In genomic region chr4:40676338-40676737, GRCm38 (mm10) we compare ENCODE assay signal across 10 mouse cellular contexts. TPM values are rescaled to one million over a fixed set of nuclear protein-coding genes. Genes with fewer than 3 reads are reported as not detected.
DNase-seq lines count a peak whose midpoint lies in the region; ATAC-seq and TF ChIP-seq lines count a peak whose summit lies in the region.
"Had no signal": no experiment of that assay in that cellular context is flagged by ENCODE, and none has a peak within 500 bp of the region (broad histone marks: within the 10 kb centered on the region; RNA-seq: fewer than 3 reads in every experiment).

No protein-coding gene starts in this region.

- 17% methylated on average over 14 of the region's 14 CpGs for WGBS in hindbrain, embryonic 14.5 days
- 23% methylated on average over 14 of the region's 14 CpGs for WGBS in midbrain, embryonic 10.5 days

- H3K9ac ChIP-seq in hindbrain, embryonic 14.5 days, result no peak overlapping the region

- H3K27me3 ChIP-seq in E14TG2a.4 (ENCODE audit: insufficient read depth, low read length), result 0 out of 2 replicates have a peak, but pooled peaks cover 2% of the 10 kb centered on the region
- H3K27me3 ChIP-seq in hindbrain, embryonic 14.5 days (ENCODE audit: control insufficient read depth, insufficient read depth, low read length), result no peaks in the 10 kb centered on the region
- no peaks in the 10 kb centered on the region for H3K27me3 ChIP-seq in midbrain, embryonic 10.5 days (ENCODE audit: low read depth, poor library complexity, severe bottlenecking)
- H3K27me3 ChIP-seq: Patski had no signal

- H3K4me3 ChIP-seq in E14TG2a.4 (replicated peaks; ENCODE audit: low read length), result peak overlapping the region; percentile 76
- H3K4me3 ChIP-seq in hindbrain, embryonic 14.5 days (replicated peaks; ENCODE audit: low read length), result no peak overlapping the region
- 0 out of 2 replicates have a peak overlapping the region, but pooled peaks have one; percentile 9 for H3K4me3 ChIP-seq in midbrain, embryonic 10.5 days

- H3K4me2 ChIP-seq in hindbrain, embryonic 14.5 days (replicated peaks), result peak overlapping the region; percentile 41

- H3K36me3 ChIP-seq in E14TG2a.4 (ENCODE audit: insufficient read depth, low read length), result no peaks in the 10 kb centered on the region
- no peaks in the 10 kb centered on the region for H3K36me3 ChIP-seq in hindbrain, embryonic 14.5 days (replicated peaks; ENCODE audit: control insufficient read depth, insufficient read depth)
- no peaks in the 10 kb centered on the region for H3K36me3 ChIP-seq in midbrain, embryonic 10.5 days

- peak; percentile 23 for DNase-seq in ES-CJ7 (ENCODE audit: low read depth, low spot score)
- DNase-seq in hindbrain, embryonic 14.5 days (ENCODE audit: low spot score), result no peak
- DNase-seq in midbrain, embryonic 10.5 days (ENCODE audit: low spot score), result no peak
- no peak for DNase-seq in layer of hippocampus, postnatal 14 days (ENCODE audit: low spot score in 2 of 2)
- no peak for DNase-seq in layer of hippocampus, adult 9-11 months
- no peak for DNase-seq in ovary, postnatal 36 days (ENCODE audit: low spot score)
- DNase-seq: thymus, postnatal 25 days had no signal

- no peak for TF ChIP-seq CTCF in E14TG2a.4 (conservative IDR thresholded peaks at IDR 0.05; ENCODE audit: low read length)

- no peak overlapping the region for H3K27ac ChIP-seq in hindbrain, embryonic 14.5 days
- H3K27ac ChIP-seq in midbrain, embryonic 10.5 days (replicated peaks), result peak overlapping the region; percentile 33; the same call in 1 of the 2 replicates
- H3K27ac ChIP-seq: macrophage had no signal

- ATAC-seq in hindbrain, embryonic 14.5 days (ENCODE audit: low FRiP score), result 0 out of 2 replicates have a peak, but pooled peaks have one; percentile 10
- ATAC-seq: Patski had no signal

- peaks cover 9% of the 10 kb centered on the region; the same call in 1 of the 2 replicates for H3K9me3 ChIP-seq in E14TG2a.4 (ENCODE audit: low read length)
- H3K9me3 ChIP-seq in hindbrain, embryonic 14.5 days (ENCODE audit: control insufficient read depth, low read length), result no peaks in the 10 kb centered on the region
- H3K9me3 ChIP-seq in midbrain, embryonic 10.5 days (replicated peaks), result no peaks in the 10 kb centered on the region

- peaks cover 10% of the 10 kb centered on the region for H3K4me1 ChIP-seq in E14TG2a.4 (replicated peaks; ENCODE audit: low read depth, low read length)
- peaks cover 5% of the 10 kb centered on the region; the same call in 1 of the 2 replicates for H3K4me1 ChIP-seq in hindbrain, embryonic 14.5 days (replicated peaks; ENCODE audit: control insufficient read depth, insufficient read depth, low read length)
- H3K4me1 ChIP-seq in midbrain, embryonic 10.5 days, result peaks cover 13% of the 10 kb centered on the region

RNA-seq across cellular contexts. Expression of gene Aptx, which starts 26.7 kb away (rescaled TPM):
- polyA plus RNA-seq in hindbrain, embryonic 14.5 days (2014; fragmentation: Nextera tagmentation; extraction: Ambion mirVana), result 40.3 and 42.1 TPM in 2 replicates
- polyA plus RNA-seq in midbrain, embryonic 10.5 days (2016; fragmentation: Nextera tagmentation; extraction: Ambion mirVana), result 37.8 and 49.9 TPM in 2 replicates
- 10 to 100 TPM; 23.6 to 26.7 TPM for total RNA-seq in layer of hippocampus, postnatal 14 days (2021)

RNA-seq across cellular contexts. Expression of gene Dnaja1, which starts 45.6 kb away (rescaled TPM):
- polyA plus RNA-seq in hindbrain, embryonic 14.5 days (2014; fragmentation: Nextera tagmentation; extraction: Ambion mirVana), result 635 and 648 TPM in 2 replicates
- 617 and 620 TPM in 2 replicates for polyA plus RNA-seq in midbrain, embryonic 10.5 days (2016; fragmentation: Nextera tagmentation; extraction: Ambion mirVana)
- 100 to 1,000 TPM; 326 to 370 TPM for total RNA-seq in layer of hippocampus, postnatal 14 days (2021)
